Mouse (Mus musculus): ENCODE data around the gene Olfr237-ps1. TPM values are rescaled to one million over a fixed set of nuclear protein-coding genes. Genes with fewer than 3 reads are reported as not detected.

Gene Olfr237-ps1
- not detected for polyA plus RNA-seq (2015; fragmentation: Illumina TruSeq; extraction: RNeasy Lipid Tissue Mini Kit (QIAGEN cat#74804); ENCODE audit: insufficient read depth, low replicate concordance)

DNA sequence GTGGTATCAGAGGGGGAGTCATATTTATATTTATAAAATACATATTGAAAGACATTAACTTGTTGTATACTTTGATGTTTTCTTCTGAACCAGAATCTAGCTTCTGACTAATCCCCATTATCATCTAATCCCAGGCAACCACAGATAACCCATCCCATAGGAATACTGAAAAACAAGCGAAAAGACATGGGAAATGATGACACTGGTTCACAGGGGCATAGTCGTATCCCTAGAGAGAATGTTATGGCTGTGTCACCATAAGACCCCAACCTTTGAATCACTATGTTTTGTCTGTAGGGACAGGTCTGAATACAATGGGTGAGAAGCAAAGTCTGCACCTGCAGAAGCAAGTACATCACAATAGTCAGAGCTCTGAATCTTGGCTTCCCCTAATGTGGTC, at the start of gene Olfr237-ps1:
Gene Olfr237-ps1 (plus strand): TSS at position 301 of the 400 bp plus-strand sequence.

DNA sequence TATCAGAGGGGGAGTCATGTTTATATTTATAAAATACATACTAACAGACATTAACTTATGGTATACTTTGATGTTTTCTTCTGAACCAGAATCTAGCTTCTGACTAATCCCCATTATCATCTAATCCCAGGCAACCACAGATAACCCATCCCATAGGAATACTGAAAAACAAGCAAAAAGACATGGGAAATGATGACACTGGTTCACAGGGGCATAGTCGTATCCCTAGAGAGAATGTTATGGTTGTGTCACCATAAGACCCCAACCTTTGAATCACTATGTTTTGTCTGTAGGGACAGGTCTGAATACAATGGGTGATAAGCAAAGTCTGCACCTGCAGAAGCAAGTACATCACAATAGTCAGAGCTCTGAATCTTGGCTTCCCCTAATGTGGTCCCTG, 40.3 kb upstream of the Olfr237-ps1 start, which contains the start of gene Olfr441:
Gene Olfr441 (plus strand): TSS at position 301 of the 400 bp plus-strand sequence.

DNA sequence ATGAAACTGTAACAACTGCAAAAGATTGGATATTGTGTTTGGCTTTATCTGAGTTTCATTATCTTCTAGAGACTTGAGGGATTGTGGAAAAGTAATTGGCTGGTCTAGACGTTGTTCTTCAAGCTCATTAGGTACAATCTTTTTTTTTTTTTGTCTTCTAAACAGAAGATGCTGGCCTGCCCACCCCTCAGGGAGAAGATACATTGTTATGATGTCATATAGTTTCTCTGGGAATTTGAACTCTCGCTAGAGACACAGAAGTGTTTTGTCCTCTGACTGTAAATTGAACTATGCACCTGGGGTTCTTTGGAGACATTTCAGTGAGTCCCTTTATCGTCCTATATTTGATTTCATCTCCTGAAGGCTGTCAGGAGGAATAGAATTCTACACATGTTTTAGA, 16.6 kb downstream of the Olfr237-ps1 start, which contains the start of gene Olfr437:
Gene Olfr437 (plus strand): TSS at position 301 of the 400 bp plus-strand sequence.

DNA sequence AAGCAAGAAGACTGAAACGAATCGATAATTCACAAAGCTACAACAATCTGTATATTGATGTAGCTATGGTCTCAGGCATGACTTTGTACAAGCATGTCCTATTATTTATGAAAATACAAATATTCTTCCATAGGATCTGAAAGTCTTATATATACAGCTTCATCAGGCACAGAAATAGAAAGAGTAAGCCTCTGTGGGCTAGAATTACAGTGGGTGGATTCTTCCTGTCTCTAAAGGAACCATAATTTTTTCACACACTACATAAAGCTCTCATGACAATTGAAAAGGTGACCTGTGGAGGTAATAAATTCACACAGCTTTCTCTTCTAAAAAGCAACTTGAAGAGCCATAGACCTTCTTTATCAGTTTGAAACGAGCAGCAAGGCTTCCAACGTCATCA, 25.5 kb downstream of the Olfr237-ps1 start, which contains the start of gene Olfr13:
Gene Olfr13 (plus strand): TSS at position 301 of the 400 bp plus-strand sequence.

DNA sequence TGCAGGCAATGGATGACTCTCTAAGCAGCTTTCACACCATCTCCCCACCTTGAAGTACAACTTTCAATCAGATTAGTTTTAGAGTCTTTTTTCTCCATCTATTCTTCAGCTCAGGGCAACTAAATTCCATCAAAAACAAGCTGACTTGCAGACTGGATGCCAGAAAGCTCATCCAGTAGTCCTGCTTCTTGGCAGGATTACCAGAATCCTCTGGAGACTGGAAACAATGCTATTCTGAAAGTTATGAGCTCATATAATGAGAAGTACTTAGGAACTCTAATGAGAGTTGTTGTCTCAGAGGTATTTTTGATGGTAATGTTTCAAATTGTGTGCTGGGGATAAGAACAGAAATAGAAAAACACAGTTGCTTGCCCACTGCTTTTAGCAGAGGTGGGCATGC, 50.4 kb downstream of the Olfr237-ps1 start, which contains the start of gene Olfr435:
Gene Olfr435 (plus strand): TSS at position 366 of the 400 bp plus-strand sequence.

Other genes starting within 250 kb of the Olfr237-ps1 start
- not detected for gene Olfr447, start 237.7 kb upstream of the Olfr237-ps1 start, polyA plus RNA-seq (2015; fragmentation: Illumina TruSeq; extraction: RNeasy Lipid Tissue Mini Kit (QIAGEN cat#74804); ENCODE audit: insufficient read depth, low replicate concordance)
- gene Olfr446, start 225.2 kb upstream of the Olfr237-ps1 start, polyA plus RNA-seq (2015; fragmentation: Illumina TruSeq; extraction: RNeasy Lipid Tissue Mini Kit (QIAGEN cat#74804); ENCODE audit: insufficient read depth, low replicate concordance): not detected
- not detected for gene Olfr444, start 197.5 kb upstream of the Olfr237-ps1 start, polyA plus RNA-seq (2015; fragmentation: Illumina TruSeq; extraction: RNeasy Lipid Tissue Mini Kit (QIAGEN cat#74804); ENCODE audit: insufficient read depth, low replicate concordance)
- not detected for gene Olfr441, start 40.2 kb upstream of the Olfr237-ps1 start, polyA plus RNA-seq (2015; fragmentation: Illumina TruSeq; extraction: RNeasy Lipid Tissue Mini Kit (QIAGEN cat#74804); ENCODE audit: insufficient read depth, low replicate concordance)
- not detected for gene Olfr437, start 16.7 kb downstream of the Olfr237-ps1 start, polyA plus RNA-seq (2015; fragmentation: Illumina TruSeq; extraction: RNeasy Lipid Tissue Mini Kit (QIAGEN cat#74804); ENCODE audit: insufficient read depth, low replicate concordance)
- not detected for gene Olfr13, start 25.6 kb downstream of the Olfr237-ps1 start, polyA plus RNA-seq (2015; fragmentation: Illumina TruSeq; extraction: RNeasy Lipid Tissue Mini Kit (QIAGEN cat#74804); ENCODE audit: insufficient read depth, low replicate concordance)
- gene Olfr435, start 50.6 kb downstream of the Olfr237-ps1 start, polyA plus RNA-seq (2015; fragmentation: Illumina TruSeq; extraction: RNeasy Lipid Tissue Mini Kit (QIAGEN cat#74804); ENCODE audit: insufficient read depth, low replicate concordance): not detected
- not detected for gene Olfr434, start 66.5 kb downstream of the Olfr237-ps1 start, polyA plus RNA-seq (2015; fragmentation: Illumina TruSeq; extraction: RNeasy Lipid Tissue Mini Kit (QIAGEN cat#74804); ENCODE audit: insufficient read depth, low replicate concordance)
- not detected for gene Olfr47, start 85.0 kb downstream of the Olfr237-ps1 start, polyA plus RNA-seq (2015; fragmentation: Illumina TruSeq; extraction: RNeasy Lipid Tissue Mini Kit (QIAGEN cat#74804); ENCODE audit: insufficient read depth, low replicate concordance)
- gene Arhgef5, start 119.0 kb downstream of the Olfr237-ps1 start, polyA plus RNA-seq (2015; fragmentation: Illumina TruSeq; extraction: RNeasy Lipid Tissue Mini Kit (QIAGEN cat#74804); ENCODE audit: insufficient read depth, low replicate concordance): 7.3 TPM
- gene Nobox, start 163.0 kb downstream of the Olfr237-ps1 start, polyA plus RNA-seq (2015; fragmentation: Illumina TruSeq; extraction: RNeasy Lipid Tissue Mini Kit (QIAGEN cat#74804); ENCODE audit: insufficient read depth, low replicate concordance): not detected

Measured in spleen, adult 10 weeks (tissue).